Mouse (Mus musculus): ENCODE measurements around the gene Ahdc1. TPM values are rescaled to one million over a fixed set of nuclear protein-coding genes. Genes with fewer than 3 reads are reported as not detected.

Ahdc1 gene
- polyA plus RNA-seq, 1 experiment from 2014 or later, result 12.6 TPM

DNA sequence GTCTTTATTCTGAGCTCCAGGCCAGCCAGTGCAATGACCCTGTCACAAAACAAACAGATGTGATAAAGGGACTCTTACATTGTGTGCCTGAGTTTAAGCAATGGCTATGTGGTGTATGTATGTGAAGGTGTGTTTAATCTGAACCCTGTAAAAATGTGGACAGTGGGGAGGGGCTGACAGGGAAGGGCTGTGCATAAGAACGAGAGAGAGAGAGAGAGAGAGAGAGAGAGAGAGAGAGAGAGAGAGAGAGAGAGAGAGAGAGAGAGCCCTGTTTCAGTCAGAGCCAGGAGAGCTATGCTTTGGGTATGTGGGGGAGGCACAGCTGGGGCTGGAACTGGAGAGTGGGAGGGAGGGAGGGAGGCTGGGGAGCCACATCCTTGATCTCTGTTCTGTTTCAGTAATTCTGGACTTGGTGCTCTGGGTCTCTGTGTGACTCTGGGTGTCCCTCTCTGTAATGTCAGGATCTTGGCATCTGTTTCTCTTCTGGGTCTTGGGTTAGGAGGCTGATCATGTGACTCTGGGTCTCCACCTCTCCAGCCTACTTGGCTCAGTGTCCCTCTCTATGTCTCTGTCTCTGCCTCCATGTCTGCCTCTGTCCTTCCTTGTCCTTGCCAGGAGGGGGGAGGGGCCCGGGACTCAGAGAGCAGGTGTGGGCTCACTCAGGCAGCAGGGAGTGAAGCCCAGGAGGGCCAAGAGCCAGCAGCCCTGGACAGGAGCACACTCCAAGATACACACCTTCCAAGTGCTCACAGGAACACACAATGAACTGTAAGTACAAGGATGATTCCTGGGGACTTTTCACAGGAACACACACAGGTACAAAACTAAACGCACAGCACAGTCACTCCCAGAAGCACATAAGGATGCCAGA, 73.2 kb downstream of the Ahdc1 start:
- peak overlapping the region; percentile 82 for H3K4me2 ChIP-seq (replicated peaks)
- peaks cover 8% of the 10 kb centered on the region; the same call in 1 of the 2 replicates for H3K36me3 ChIP-seq
- ATAC-seq, result no peak
- peak overlapping the region; percentile 85 for H3K27ac ChIP-seq
- H3K4me1 ChIP-seq (replicated peaks), result peaks cover 49% of the 10 kb centered on the region
- 19% methylated on average over 3 of the region's 3 CpGs for WGBS
- peak overlapping the region; percentile 58 for H3K9ac ChIP-seq (replicated peaks)
- H3K4me3 ChIP-seq (replicated peaks), result no peak overlapping the region
- H3K9me3 ChIP-seq, result no peaks in the 10 kb centered on the region
- H3K27me3 ChIP-seq, result no peaks in the 10 kb centered on the region

DNA sequence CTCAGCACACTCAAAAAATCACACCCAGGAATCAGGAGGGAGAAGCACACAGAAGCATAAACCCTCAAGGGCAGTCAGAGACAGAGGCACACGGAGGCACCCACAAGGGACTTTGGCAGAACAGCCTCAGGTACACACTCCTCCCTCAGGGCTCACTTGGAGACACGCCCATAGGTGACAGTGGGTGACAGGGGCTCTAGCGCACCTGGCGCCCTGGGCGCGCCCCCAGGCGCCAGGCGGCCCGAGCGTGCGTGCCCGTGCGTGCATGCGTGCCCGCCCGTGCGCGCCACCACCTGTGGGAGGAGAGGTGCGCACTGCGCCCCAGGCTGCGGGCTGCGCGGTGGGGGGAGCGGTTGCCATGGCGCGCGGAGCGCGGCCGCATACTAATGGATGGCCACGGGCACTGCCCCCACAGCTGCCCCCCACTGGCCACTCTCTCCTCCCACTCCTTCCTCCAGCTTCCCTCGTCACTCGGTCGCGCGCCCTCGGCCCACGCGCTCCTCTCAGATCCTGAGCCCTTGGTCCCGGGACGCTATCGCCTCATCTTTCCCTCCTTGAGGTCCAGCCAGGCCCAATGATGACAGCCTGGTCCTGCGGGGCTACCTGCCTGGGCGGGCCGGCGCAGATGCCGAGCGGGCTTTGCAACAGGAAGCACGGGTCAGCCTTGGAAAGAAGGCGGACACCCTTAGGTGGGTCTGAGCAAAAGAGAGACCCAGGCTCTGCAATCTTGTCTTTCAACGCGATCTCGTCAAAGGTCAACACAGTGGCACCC, 74.1 kb downstream of the Ahdc1 start:
- H3K36me3 ChIP-seq, result 0 out of 2 replicates have a peak, but pooled peaks cover 3% of the 10 kb centered on the region
- WGBS, result 1% methylated on average over 51 of the region's 53 CpGs
- peak overlapping the region; percentile 37 for H3K4me3 ChIP-seq (replicated peaks)
- H3K9me3 ChIP-seq, result no peaks in the 10 kb centered on the region
- ATAC-seq, result peak; percentile 64
- no peaks in the 10 kb centered on the region for H3K27me3 ChIP-seq
- H3K27ac ChIP-seq, result peak overlapping the region; percentile 85
- peaks cover 49% of the 10 kb centered on the region for H3K4me1 ChIP-seq (replicated peaks)
- peak overlapping the region; percentile 82 for H3K4me2 ChIP-seq (replicated peaks)
- peak overlapping the region; percentile 58 for H3K9ac ChIP-seq (replicated peaks)

DNA sequence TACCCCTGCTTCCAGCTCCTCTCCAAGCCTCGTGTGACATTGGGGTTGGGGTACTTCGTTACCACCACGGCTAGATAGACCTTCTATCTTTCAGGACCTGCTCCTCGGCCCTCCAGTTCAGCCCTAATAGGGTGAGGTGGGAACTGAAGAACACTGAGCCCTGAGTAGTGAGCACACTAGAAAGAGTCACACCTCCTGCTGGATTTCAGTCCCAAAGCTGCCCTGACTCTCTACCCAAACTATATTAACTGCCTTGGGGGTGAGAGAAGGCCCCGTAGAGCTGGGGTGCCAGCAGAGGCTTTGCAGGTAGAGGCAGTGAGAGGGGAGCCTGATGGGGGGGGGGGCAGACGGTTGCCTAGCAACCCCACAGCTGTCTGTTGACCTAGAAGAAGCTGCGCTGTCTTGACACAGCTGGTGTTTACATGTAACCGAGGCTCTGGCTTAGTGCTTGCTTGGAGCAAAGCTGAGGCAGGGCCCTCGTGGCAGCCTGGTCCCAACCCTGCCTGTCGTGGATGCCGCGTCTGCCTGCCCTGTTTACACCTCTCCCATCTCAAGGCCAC, 74.8 kb downstream of the Ahdc1 start:
- 6% methylated on average over 12 of the region's 12 CpGs for WGBS
- Histone ChIP-seq H3K4me1 (replicated peaks) (peaks cover 56% of the 10 kb centered on the region), H3K36me3 (no peaks in the 10 kb centered on the region), H3K9ac (replicated peaks) (peak overlapping the region; percentile 58; the same call in 1 of the 2 replicates), H3K27ac (peak overlapping the region; percentile 85), H3K4me2 (replicated peaks) (peak overlapping the region; percentile 82), H3K4me3 (replicated peaks) (peak overlapping the region; percentile 37), H3K9me3 (no peaks in the 10 kb centered on the region), H3K27me3 (no peaks in the 10 kb centered on the region)
- peak; percentile 38 for ATAC-seq

DNA sequence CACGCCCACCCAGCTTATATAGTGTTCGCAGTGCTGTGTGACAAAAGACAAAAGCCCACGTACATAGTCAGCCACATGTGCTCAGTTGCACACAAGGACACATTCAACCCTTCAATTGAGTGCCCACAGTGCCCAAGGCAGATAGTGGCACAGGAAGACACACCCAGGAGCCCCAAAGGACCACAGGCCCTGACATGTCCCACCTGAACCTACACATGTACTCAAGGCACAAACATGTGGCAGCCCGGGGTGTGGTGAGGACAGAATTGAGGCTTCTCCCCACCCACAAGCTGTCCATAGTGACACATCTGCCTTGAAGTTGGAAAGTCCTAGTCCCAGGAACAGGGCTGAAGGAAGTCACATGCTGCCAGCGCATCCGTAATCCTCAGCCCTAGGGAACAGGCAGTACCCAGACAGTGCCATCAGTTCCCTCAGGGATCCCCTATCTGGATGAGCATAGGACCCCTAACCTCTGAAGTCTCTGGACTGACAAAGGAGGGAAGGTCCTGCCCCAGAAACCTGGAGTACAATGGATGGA, 76.2 kb downstream of the Ahdc1 start:
- no peak overlapping the region for H3K4me3 ChIP-seq (replicated peaks)
- no peaks in the 10 kb centered on the region for H3K36me3 ChIP-seq
- peaks cover 66% of the 10 kb centered on the region for H3K4me1 ChIP-seq (replicated peaks)
- H3K4me2 ChIP-seq (replicated peaks), result no peak overlapping the region
- no peak overlapping the region for H3K9ac ChIP-seq (replicated peaks)
- WGBS, result 89% methylated on average over 6 of the region's 6 CpGs
- no peaks in the 10 kb centered on the region for H3K9me3 ChIP-seq
- ATAC-seq, result no peak
- peak overlapping the region; percentile 85; the same call in 1 of the 2 replicates for H3K27ac ChIP-seq
- no peaks in the 10 kb centered on the region for H3K27me3 ChIP-seq

DNA sequence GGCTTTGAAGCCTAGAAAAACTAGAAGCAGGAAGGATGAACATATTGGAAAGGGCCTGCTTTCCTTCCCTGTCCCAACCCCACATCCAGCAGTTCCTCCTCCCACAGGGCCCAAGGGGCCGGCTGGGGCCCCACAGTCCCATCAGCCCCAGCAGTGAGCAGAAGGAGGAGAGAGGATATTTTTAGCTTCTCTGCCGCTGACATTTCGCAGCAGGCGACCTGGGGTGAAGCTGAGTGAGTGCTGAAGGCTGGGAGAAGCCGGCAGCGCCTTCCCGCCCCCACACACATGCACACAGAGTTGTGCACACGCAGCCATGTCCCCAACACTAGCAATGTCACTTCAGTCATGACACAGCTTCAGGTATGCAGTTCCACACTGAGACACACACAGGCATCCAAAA, 76.8 kb downstream of the Ahdc1 start:
- peaks cover 72% of the 10 kb centered on the region for H3K4me1 ChIP-seq (replicated peaks)
- H3K36me3 ChIP-seq, result no peaks in the 10 kb centered on the region
- no peak for ATAC-seq
- H3K27ac ChIP-seq, result no peak overlapping the region; the same call in 1 of the 2 replicates
- no peak overlapping the region for H3K9ac ChIP-seq (replicated peaks)
- H3K4me2 ChIP-seq (replicated peaks), result no peak overlapping the region
- H3K9me3 ChIP-seq, result no peaks in the 10 kb centered on the region
- no peak overlapping the region for H3K4me3 ChIP-seq (replicated peaks)
- H3K27me3 ChIP-seq, result no peaks in the 10 kb centered on the region
- WGBS, result 45% methylated on average over 8 of the region's 8 CpGs

DNA sequence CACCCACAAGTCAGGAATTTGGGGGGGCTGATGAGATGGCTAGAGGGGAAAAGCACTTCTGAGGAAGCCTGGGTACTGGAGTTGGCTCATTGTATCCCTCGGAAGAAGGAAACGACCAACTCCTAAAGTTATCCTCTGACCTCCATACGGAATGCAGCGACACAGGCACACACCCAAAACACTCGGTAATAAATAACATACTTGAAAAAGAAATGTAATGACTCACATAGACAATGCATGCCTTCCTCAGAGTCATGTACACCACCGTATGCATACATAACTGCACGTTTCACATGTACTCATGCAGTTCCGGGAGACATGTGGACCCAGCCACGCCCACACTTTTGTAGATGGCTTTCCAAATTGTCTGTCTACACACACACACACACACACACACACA, 78.3 kb downstream of the Ahdc1 start:
- H3K27ac ChIP-seq, result no peak overlapping the region
- WGBS, result 90% methylated on average over 9 of the region's 9 CpGs
- ATAC-seq, result no peak
- H3K4me2 ChIP-seq (replicated peaks), result no peak overlapping the region
- no peak overlapping the region for H3K9ac ChIP-seq (replicated peaks)
- H3K4me1 ChIP-seq (replicated peaks), result peaks cover 77% of the 10 kb centered on the region
- 0 out of 2 replicates have a peak, but pooled peaks cover 6% of the 10 kb centered on the region for H3K27me3 ChIP-seq
- H3K36me3 ChIP-seq, result no peaks in the 10 kb centered on the region
- H3K4me3 ChIP-seq (replicated peaks), result no peak overlapping the region
- H3K9me3 ChIP-seq, result no peaks in the 10 kb centered on the region

DNA sequence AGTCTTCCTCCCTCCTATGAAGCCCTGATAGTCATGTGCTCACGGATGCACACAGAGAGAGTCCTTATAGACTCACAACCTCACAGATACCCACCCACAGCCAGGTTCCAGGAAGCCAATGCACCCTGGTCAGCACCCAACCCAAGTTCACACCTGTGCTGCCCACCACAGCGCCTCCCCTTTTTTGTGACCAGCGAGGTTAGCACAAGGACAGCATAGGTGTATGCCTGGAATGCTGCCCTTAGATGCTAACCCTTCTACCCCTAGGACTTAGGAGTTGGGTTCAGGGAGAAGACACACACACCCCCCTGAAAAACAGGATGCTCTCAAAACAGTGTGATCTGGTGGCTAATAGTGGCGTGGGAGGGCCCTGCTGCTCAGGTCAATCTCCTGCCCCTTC, 78.7 kb downstream of the Ahdc1 start:
- H3K9me3 ChIP-seq, result no peaks in the 10 kb centered on the region
- ATAC-seq, result no peak
- H3K36me3 ChIP-seq, result no peaks in the 10 kb centered on the region
- WGBS, result 80% methylated on average over 4 of the region's 4 CpGs
- H3K4me3 ChIP-seq (replicated peaks), result no peak overlapping the region
- H3K4me2 ChIP-seq (replicated peaks), result no peak overlapping the region
- H3K27me3 ChIP-seq, result 0 out of 2 replicates have a peak, but pooled peaks cover 6% of the 10 kb centered on the region
- peak overlapping the region; percentile 68 for H3K27ac ChIP-seq
- no peak overlapping the region for H3K9ac ChIP-seq (replicated peaks)
- H3K4me1 ChIP-seq (replicated peaks), result peaks cover 77% of the 10 kb centered on the region

DNA sequence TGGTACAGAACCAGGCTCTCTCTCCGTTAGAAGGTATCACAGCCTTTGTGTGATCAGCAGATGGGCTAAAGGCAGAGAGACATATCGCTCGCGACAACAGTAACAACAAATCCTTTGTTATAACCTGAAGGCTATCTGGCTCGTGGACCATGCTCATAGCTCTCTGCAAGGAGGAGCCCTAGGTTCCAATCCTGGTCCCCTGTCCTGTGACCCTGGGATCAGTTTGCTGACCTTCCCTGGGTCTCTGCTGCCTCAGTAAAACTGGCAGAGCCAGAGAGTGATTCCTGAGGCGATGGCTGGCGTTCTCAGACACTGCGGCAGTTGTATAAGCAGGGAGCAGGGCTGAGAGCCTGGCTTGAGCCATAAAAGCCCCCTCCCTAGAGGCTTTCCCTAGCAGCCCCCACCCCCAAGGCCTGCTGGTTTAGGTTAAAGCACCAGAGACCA, 79.2 kb downstream of the Ahdc1 start:
- Histone ChIP-seq H3K27ac (peak overlapping the region; percentile 68), H3K4me3 (replicated peaks) (no peak overlapping the region), H3K27me3 (0 out of 2 replicates have a peak, but pooled peaks cover 6% of the 10 kb centered on the region), H3K9me3 (no peaks in the 10 kb centered on the region), H3K36me3 (no peaks in the 10 kb centered on the region), H3K4me2 (replicated peaks) (no peak overlapping the region), H3K9ac (replicated peaks) (peak overlapping the region; percentile 2; the same call in 1 of the 2 replicates), H3K4me1 (replicated peaks) (peaks cover 77% of the 10 kb centered on the region)
- WGBS, result 42% methylated on average over 8 of the region's 8 CpGs
- ATAC-seq, result no peak

DNA sequence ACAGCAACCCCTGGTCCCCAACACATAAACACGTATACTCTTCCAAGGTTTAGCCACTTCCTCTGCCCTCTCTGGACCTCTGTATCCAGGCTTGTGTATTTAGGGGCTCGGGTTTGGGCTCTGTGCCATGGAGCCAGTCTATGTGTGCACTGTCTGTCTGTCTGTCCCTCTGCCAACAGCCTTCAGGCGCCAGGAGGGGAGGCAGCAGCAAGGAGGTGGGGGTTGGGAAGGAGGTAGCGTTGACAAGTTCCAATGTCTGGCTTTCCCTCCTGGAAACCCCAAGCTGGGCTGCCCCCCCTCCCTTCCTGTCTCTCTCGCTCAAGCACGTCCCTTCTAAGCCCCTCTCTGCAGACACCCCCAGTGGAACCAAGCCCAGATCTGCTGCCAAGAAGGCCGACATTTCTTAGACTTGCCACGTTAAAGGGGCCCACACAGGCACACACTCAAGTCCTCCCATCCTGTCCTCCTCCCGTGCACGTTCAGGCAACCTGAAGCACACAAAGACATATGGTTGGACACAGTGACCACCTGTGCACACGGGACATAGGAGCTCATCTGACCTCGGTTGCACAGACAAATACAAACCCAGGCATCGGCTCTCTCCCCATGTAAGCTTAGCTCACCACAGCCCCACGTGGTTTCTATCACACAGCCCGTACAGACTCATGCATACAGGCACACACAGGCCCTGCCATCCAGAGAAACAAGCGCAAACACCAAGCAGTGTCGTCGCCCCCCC, 79.8 kb downstream of the Ahdc1 start:
- Histone ChIP-seq H3K27ac (peak overlapping the region; percentile 68), H3K9me3 (no peaks in the 10 kb centered on the region), H3K9ac (replicated peaks) (peak overlapping the region; percentile 2; the same call in 1 of the 2 replicates), H3K4me2 (replicated peaks) (no peak overlapping the region), H3K4me1 (replicated peaks) (peaks cover 76% of the 10 kb centered on the region), H3K36me3 (no peaks in the 10 kb centered on the region), H3K27me3 (0 out of 2 replicates have a peak, but pooled peaks cover 6% of the 10 kb centered on the region), H3K4me3 (replicated peaks) (no peak overlapping the region)
- ATAC-seq, result peak; percentile 21; the same call in 1 of the 2 replicates
- 40% methylated on average over 18 of the region's 18 CpGs for WGBS

DNA sequence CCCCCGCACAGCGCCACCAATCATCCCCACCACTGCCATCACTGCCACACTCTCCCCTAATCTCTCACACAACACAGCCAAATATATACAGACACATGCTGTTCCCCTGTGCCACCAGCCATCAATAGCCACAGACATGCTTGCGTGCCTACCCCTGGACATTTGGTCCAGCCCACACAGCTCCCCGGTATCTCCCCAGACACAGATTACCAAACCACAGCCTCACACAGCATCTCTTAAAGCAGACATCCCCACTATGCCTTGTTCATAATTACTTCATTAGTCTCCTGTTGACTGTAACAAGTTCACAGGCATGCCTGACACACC, 80.4 kb downstream of the Ahdc1 start:
- no peaks in the 10 kb centered on the region for H3K9me3 ChIP-seq
- ATAC-seq, result no peak
- H3K9ac ChIP-seq (replicated peaks), result 0 out of 2 replicates have a peak overlapping the region, but pooled peaks have one; percentile 2
- H3K27ac ChIP-seq, result peak overlapping the region; percentile 68
- 0 out of 2 replicates have a peak, but pooled peaks cover 6% of the 10 kb centered on the region for H3K27me3 ChIP-seq
- no peaks in the 10 kb centered on the region for H3K36me3 ChIP-seq
- no peak overlapping the region for H3K4me3 ChIP-seq (replicated peaks)
- H3K4me2 ChIP-seq (replicated peaks), result no peak overlapping the region
- peaks cover 70% of the 10 kb centered on the region for H3K4me1 ChIP-seq (replicated peaks)
- WGBS, result 75% methylated on average over 4 of the region's 4 CpGs

DNA sequence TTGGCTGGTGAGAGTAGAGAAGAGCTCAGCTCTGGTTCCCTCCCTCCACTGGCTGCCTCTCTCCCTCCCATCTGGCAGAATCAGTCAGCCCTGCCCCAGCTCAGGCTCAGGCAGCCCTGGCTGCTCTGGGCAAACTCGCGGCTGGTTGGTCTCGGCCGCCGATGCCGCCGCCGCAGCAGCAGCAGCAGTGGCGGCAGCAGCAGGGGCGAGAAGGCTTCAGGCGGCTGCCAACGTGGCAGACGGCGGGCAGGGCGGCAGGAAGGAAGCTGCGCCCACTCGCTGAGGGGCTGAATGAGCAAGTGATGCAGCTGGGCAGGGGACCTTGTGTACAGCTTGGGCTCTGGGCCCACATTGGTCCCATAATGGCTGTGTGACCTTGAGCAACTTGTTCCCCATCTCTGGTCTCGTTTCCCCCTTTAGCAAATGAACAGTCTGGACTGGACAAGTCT, 81.4 kb downstream of the Ahdc1 start:
- Histone ChIP-seq H3K4me2 (replicated peaks) (peak overlapping the region; percentile 35), H3K27me3 (0 out of 2 replicates have a peak, but pooled peaks cover 6% of the 10 kb centered on the region), H3K9ac (replicated peaks) (peak overlapping the region; percentile 47), H3K4me1 (replicated peaks) (peaks cover 63% of the 10 kb centered on the region), H3K36me3 (no peaks in the 10 kb centered on the region), H3K9me3 (no peaks in the 10 kb centered on the region), H3K4me3 (replicated peaks) (no peak overlapping the region), H3K27ac (peak overlapping the region; percentile 67)
- 3% methylated on average over 18 of the region's 18 CpGs for WGBS
- peak; percentile 41; the same call in 1 of the 2 replicates for ATAC-seq
